Mouse (Mus musculus): ENCODE results near the gene Cep57. TPM values are rescaled to one million over a fixed set of nuclear protein-coding genes. Genes with fewer than 3 reads are reported as not detected.
"Not testable (repeated sequence)": the region's sequence is repeated elsewhere in the genome, so short reads cannot be mapped to it uniquely, and the experiment has no call there.

Gene Cep57
- total RNA-seq, 1 experiment from 2014 or later, result 19.5 TPM

DNA sequence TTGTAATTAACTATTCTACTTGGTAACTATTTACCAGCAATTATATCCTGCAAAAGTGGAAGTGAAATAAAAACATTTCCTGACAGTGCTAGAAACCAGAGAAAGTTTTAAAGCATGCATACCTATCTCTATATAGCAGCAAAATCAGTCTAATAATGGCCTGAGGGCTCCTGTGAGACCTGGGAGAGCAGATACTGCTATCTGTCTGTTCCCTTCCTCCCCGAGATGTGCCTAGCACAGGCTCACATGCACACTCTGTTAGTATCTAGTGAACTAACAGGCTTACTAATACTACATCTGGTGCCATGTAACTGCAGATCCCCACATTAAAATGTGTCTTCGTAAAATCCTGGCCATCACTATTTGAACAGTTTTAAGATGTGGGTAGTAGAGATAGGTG lies 32.2 kb downstream of the Cep57 start:
- DNase-seq, result no peak

DNA sequence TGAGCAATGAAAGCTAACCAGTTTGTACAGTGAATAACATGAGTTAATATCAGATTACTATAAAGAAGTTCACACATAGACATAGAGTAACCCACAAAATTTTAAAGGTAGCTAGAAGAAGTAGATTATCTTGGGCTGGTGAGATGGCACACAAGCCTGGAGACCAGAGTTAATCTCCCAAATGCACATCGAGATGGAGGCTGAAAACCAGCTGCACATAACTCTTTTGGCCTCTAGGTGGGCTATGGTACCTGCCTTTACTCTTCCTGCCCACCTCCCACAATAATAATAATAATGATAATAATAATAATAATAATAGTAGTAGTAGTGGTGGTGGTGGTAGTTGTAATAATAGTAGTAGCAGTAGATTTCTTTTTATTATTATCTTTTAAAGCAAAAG lies 32.6 kb downstream of the Cep57 start:
- DNase-seq, result no peak

DNA sequence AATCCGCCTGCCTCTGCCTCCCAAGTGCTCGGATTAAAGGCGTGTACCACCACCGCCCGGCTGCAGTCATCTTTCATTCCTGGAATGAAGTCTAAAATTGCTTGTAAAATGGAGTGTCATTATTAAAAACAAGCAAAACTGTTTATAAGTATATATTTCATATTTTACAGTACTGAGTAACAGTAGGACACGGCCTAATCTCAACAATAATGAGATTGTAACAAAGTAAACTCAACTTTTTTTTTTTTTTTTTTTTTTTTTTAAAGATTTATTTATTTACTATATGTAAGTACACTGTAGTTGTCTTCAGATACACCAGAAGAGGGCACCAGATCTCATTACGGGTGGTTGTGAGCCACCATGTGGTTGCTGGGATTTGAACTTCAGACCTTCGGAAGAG lies 36.0 kb downstream of the Cep57 start:
- not testable (repeated sequence) for DNase-seq

DNA sequence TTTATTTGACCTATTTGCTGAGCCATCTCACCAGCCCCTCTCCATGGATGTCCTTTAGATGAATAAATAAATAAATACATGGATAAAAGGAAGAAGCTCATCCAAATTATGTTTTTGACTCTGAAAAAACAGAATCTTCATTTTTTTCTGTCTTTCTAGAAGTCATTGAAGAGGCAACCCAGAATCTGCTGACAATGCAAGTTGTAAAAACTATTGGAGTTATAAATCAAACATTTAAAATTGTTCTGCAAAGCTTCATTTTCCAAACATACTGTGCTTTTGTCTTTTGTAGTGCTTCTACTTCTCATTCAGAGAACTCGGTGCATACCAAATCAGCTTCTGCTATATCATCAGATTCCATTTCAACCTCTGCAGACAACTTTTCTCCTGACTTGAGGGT lies 44.9 kb downstream of the Cep57 start:
- DNase-seq, result no peak

DNA sequence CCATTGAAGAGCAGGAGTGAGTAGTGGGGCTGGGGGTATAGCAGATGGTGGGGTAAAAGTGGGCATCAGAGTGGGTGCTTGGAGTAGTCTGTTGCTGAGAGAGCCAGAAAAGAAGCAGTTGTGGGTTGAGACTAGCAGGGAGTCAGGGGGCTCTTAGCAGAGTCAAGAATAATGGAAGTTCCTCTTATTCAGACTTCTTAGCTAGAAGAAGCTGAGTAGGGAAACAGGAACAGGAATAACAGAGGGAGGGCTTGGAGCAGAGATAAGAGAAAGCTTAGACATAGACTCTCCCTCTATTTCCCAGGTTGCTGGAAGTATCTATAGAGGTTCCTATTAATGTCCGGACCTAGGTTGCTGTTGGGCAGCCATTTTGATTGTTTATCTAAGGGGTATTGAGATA lies 52.2 kb downstream of the Cep57 start:
- DNase-seq, result no peak

DNA sequence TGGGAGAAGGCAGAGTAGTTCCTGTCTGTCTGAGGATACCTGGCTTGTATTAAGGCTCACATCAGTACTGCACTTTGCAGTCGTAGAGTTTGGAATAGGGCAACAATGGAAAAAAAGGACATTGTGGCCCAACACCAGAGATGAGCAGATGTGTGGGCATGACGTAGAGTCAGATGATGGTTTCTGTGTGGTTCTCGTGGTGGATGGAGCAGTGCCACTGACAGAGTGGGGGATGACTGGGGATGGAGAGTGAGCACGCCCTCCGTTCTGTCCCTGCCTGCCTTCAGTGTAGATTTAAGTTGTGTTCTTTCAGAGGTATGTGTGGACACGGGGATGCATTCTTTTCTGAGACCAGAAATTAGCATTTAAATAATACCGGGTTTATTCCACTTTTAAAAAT lies 60.3 kb downstream of the Cep57 start:
- no peak for DNase-seq

DNA sequence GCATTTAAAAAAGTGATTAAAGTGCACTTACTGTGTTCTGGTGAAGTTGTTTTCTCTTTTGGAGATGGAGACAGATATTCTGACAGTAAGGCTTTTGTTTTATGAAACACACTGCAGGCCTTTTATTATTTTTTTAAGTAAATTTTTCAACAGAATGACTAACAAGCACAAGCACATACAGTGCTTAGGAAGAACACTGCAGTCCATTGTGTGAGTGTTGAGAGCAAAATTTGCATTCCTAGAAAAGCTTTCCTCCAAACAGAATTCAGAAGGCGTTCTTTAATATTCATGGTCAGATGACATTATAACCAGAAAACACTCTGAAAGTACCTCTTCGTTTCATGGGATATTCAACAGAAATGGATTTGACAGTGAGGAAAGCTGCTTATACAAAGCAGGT lies 61.3 kb downstream of the Cep57 start:
- DNase-seq, result no peak

DNA sequence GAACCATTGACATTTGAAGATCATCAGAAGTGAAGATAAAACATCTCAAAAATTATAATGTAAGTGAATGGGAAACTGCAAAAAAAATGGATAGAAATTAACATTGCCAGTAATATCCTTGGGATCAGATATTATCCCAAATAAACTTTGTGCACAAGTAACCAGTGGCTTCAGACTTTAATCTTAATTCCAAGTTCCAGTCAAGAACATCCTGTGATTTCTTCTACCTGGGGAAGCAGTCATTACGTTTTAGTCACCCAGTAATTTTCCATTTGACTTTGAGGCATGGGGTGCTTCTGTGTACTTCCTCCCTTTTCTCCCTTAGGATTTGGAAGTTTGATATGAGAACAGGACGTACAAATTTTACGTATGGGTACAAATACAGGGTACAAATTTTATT lies 66.5 kb downstream of the Cep57 start:
- DNase-seq, result no peak

Other genes starting within 250 kb of the Cep57 start
- 65.8 and 74.0 TPM in 2 replicates for gene Mtmr2, start 78.7 kb downstream of the Cep57 start, total RNA-seq (2021)
- gene Fam76b, start 609 bp upstream of the Cep57 start, total RNA-seq (2021), result 22.4 and 27.2 TPM in 2 replicates